Mouse (Mus musculus) stomach, postnatal 0 days (tissue): ENCODE data around the gene Tubgcp5. TPM values are rescaled to one million over a fixed set of nuclear protein-coding genes. Genes with fewer than 3 reads are reported as not detected.
A peak's percentile ranks its signal among the peaks of the same experiment; 100 is the strongest.
"Not testable (repeated sequence)": the region's sequence is repeated elsewhere in the genome, so short reads cannot be mapped to it uniquely, and the experiment has no call there.

Experiments used
- ATAC-seq: fragments of 200-750 bp; cut with Nextera tagmentation; 2 replicates; pipeline ENCODE4 v1.8.0; 2017; ENCODE audit not compliant: low FRiP score, low TSS enrichment
- DNase-seq: peaks from one replicate; pipeline ENCODE4 v3.0.0-alpha.2; 2016; ENCODE audit warnings: low spot score
- H3K27ac ChIP-seq: fragments of 300-500 bp; sonication (generic); replicated peaks from 2 replicates; pipeline ENCODE4 v1.5.1; 2014; ENCODE audit warnings: mild to moderate bottlenecking, control low read depth
- H3K27me3 ChIP-seq: fragments of 300-500 bp; sonication (generic); 2 replicates; pipeline ENCODE4 v1.6.1; 2014; ENCODE audit warnings: low read length; ENCODE audit not compliant: control insufficient read depth, insufficient read depth
- H3K36me3 ChIP-seq: fragments of 300-500 bp; sonication (generic); 2 replicates; pipeline ENCODE4 v1.6.1; 2014; ENCODE audit warnings: low read length, mixed read lengths; ENCODE audit not compliant: control insufficient read depth, insufficient read depth
- H3K4me1 ChIP-seq: fragments of 300-500 bp; sonication (generic); replicated peaks from 2 replicates; pipeline ENCODE4 v1.6.1; 2014; ENCODE audit warnings: antibody characterized with exemption; ENCODE audit not compliant: control insufficient read depth, insufficient read depth
- H3K4me2 ChIP-seq: fragments of 300-500 bp; sonication (generic); replicated peaks from 2 replicates; pipeline ENCODE4 v1.6.1; 2014; ENCODE audit warnings: low read depth, mild to moderate bottlenecking, control low read depth, moderate library complexity
- H3K4me3 ChIP-seq: fragments of 300-500 bp; sonication (generic); 2 replicates; pipeline ENCODE4 v1.5.1; 2014; ENCODE audit warnings: low read depth, low read length, control low read depth
- H3K9ac ChIP-seq: fragments of 300-500 bp; sonication (generic); 2 replicates; pipeline ENCODE4 v1.6.1; 2014; ENCODE audit warnings: mild to moderate bottlenecking, low read length, control low read depth, mixed read lengths
- H3K9me3 ChIP-seq: fragments of 300-500 bp; sonication (generic); 2 replicates; pipeline ENCODE4 v1.6.1; 2016; ENCODE audit warnings: low read length; ENCODE audit not compliant: control insufficient read depth
- CTCF ChIP-seq: IDR thresholded peaks from 2 replicates; pipeline ENCODE4 v1.5.1; 2016; ENCODE audit warnings: antibody characterized with exemption, low read depth, mild to moderate bottlenecking, moderate library complexity
- EP300 ChIP-seq: optimal IDR thresholded peaks from 2 replicates; pipeline ENCODE3; 2016; ENCODE audit warnings: antibody characterized with exemption
- WGBS: fragments of 180-500 bp; shearing (Covaris S2); extraction: QIAGEN DNeasy Blood & Tissue Kit; methylation state at CpG from one replicate; pipeline ENCODE4 v1.1.7; 2014; 5-methylcytosine and 5-hydroxymethylcytosine counted together
- polyA plus RNA-seq: library from polyadenylated mRNA; unstranded; fragments of >200 nt; fragmentation: Nextera tagmentation; extraction: Ambion mirVana; gene quantifications from 2 replicates; pipeline ENCODE4 v1.2.1, GENCODE M21; 2015

Tubgcp5 gene
- polyA plus RNA-seq, 1 experiment from 2014 or later: 10.0 TPM

GRCm38 (mm10) chr7:55782493-55782892 lies 11.5 kb upstream of the Tubgcp5 start:
- no peaks in the 10 kb centered on the region for H3K9me3 ChIP-seq
- no peak overlapping the region for H3K4me3 ChIP-seq
- 61% methylated on average over 3 of the region's 3 CpGs for WGBS
- H3K4me1 ChIP-seq: no peaks in the 10 kb centered on the region
- ATAC-seq (no peak), DNase-seq (no peak)
- H3K27ac ChIP-seq: no peak overlapping the region
- TF ChIP-seq EP300 (no peak), CTCF (no peak)
- H3K9ac ChIP-seq: no peak overlapping the region
- no peak overlapping the region for H3K4me2 ChIP-seq
- H3K27me3 ChIP-seq: no peaks in the 10 kb centered on the region
- H3K36me3 ChIP-seq: no peaks in the 10 kb centered on the region

GRCm38 (mm10) chr7:55784580-55784979 lies 9.4 kb upstream of the Tubgcp5 start:
- 46% methylated on average over 3 of the region's 3 CpGs for WGBS
- Histone ChIP-seq H3K36me3 (no peaks in the 10 kb centered on the region), H3K9ac (no peak overlapping the region), H3K4me2 (no peak overlapping the region), H3K4me3 (no peak overlapping the region), H3K9me3 (no peaks in the 10 kb centered on the region), H3K27ac (no peak overlapping the region), H3K4me1 (no peaks in the 10 kb centered on the region), H3K27me3 (no peaks in the 10 kb centered on the region)
- DNase-seq: no peak
- TF ChIP-seq CTCF (no peak), EP300 (no peak)
- ATAC-seq: no peak; the same call in 1 of the 2 replicates

GRCm38 (mm10) chr7:55790586-55790985 lies 3.4 kb upstream of the Tubgcp5 start:
- H3K4me3 ChIP-seq, ATAC-seq, DNase-seq, H3K9ac ChIP-seq, H3K36me3 ChIP-seq, H3K27me3 ChIP-seq, H3K4me1 ChIP-seq, H3K9me3 ChIP-seq, H3K4me2 ChIP-seq, H3K27ac ChIP-seq: not testable (repeated sequence)
- WGBS: 52% methylated on average over 4 of the region's 5 CpGs

- H3K27ac ChIP-seq: no peak overlapping the region
- H3K27me3 ChIP-seq: no peaks in the 10 kb centered on the region
- H3K36me3 ChIP-seq: peaks cover 6% of the 10 kb centered on the region; the same call in 1 of the 2 replicates
- no peak overlapping the region for H3K4me3 ChIP-seq
- no peak for TF ChIP-seq CTCF
- H3K9ac ChIP-seq: no peak overlapping the region
- DNase-seq (no peak), ATAC-seq (no peak)
- no peak overlapping the region for H3K4me2 ChIP-seq
- peaks cover 5% of the 10 kb centered on the region; the same call in 1 of the 2 replicates for H3K4me1 ChIP-seq
- 76% methylated on average over 3 of the region's 3 CpGs for WGBS
- H3K9me3 ChIP-seq: no peaks in the 10 kb centered on the region
Measured at GRCm38 (mm10) chr7:55792280-55792679, 1.7 kb upstream of the Tubgcp5 start.

GRCm38 (mm10) chr7:55793236-55793951 lies 560 bp upstream of the Tubgcp5 start:
- Histone ChIP-seq H3K9ac (peak overlapping the region; percentile 91), H3K4me3 (peak overlapping the region; percentile 78), H3K36me3 (peaks cover 6% of the 10 kb centered on the region; the same call in 1 of the 2 replicates), H3K27ac (0 out of 2 replicates have a peak overlapping the region, but pooled peaks have one; percentile 8), H3K27me3 (no peaks in the 10 kb centered on the region), H3K4me1 (peaks cover 5% of the 10 kb centered on the region; the same call in 1 of the 2 replicates), H3K9me3 (no peaks in the 10 kb centered on the region), H3K4me2 (peak overlapping the region; percentile 67)
- DNase-seq (no peak), ATAC-seq (no peak)
- WGBS: 36% methylated on average over 13 of the region's 13 CpGs
- no peak for TF ChIP-seq CTCF
- TF ChIP-seq EP300: no peak

- WGBS: 89% methylated on average over 3 of the region's 3 CpGs
- no peak for TF ChIP-seq EP300
- TF ChIP-seq CTCF: no peak
- no peak for DNase-seq
Measured at GRCm38 (mm10) chr7:55799981-55800380, 6.0 kb downstream of the Tubgcp5 start.

More at GRCm38 (mm10) chr7:55799981-55800380, 6.0 kb downstream of the Tubgcp5 start:
- Histone ChIP-seq H3K4me3 (no peak overlapping the region), H3K27me3 (no peaks in the 10 kb centered on the region), H3K36me3 (peaks cover 31% of the 10 kb centered on the region), H3K9me3 (no peaks in the 10 kb centered on the region), H3K27ac (no peak overlapping the region), H3K4me1 (no peaks in the 10 kb centered on the region), H3K9ac (no peak overlapping the region), H3K4me2 (no peak overlapping the region)
- no peak for ATAC-seq
